Mouse (Mus musculus) intestine, embryonic 14.5 days (tissue): ENCODE results near the gene Olfr1138. TPM values are rescaled to one million over a fixed set of nuclear protein-coding genes. Genes with fewer than 3 reads are reported as not detected.

Experiments
- ATAC-seq: fragments of 200-750 bp; cut with Nextera tagmentation; replicated peaks from 2 replicates; pipeline ENCODE4 v1.8.0; 2017; ENCODE audit warnings: low read depth, moderate number of reproducible peaks, moderate TSS enrichment, moderate library complexity; ENCODE audit not compliant: low FRiP score, low TSS enrichment
- DNase-seq: peaks from one replicate; pipeline ENCODE4 v3.0.0-alpha.2; 2018; ENCODE audit warnings: low spot score
- H3K27ac ChIP-seq: fragments of 300-500 bp; sonication (generic); 2 replicates; pipeline ENCODE4 v1.5.1; 2014; ENCODE audit warnings: low read depth, mild to moderate bottlenecking, control low read depth
- H3K27me3 ChIP-seq: fragments of 300-500 bp; sonication (generic); replicated peaks from 2 replicates; pipeline ENCODE4 v1.6.1; 2014; ENCODE audit warnings: low read length, control low read depth; ENCODE audit not compliant: control insufficient read depth, insufficient read depth
- H3K36me3 ChIP-seq: fragments of 300-500 bp; sonication (generic); 2 replicates; pipeline ENCODE4 v1.6.1; 2014; ENCODE audit warnings: low read length, control low read depth; ENCODE audit not compliant: control insufficient read depth, insufficient read depth
- H3K4me1 ChIP-seq: fragments of 300-500 bp; sonication (generic); replicated peaks from 2 replicates; pipeline ENCODE4 v1.6.1; 2014; ENCODE audit warnings: low read length, control low read depth, mixed read lengths; ENCODE audit not compliant: control insufficient read depth, insufficient read depth
- H3K4me2 ChIP-seq: fragments of 300-500 bp; sonication (generic); 2 replicates; pipeline ENCODE4 v1.6.1; 2014; ENCODE audit warnings: low read length
- H3K4me3 ChIP-seq: fragments of 300-500 bp; sonication (generic); 2 replicates; pipeline ENCODE4 v1.5.1; 2014; ENCODE audit warnings: low read depth, low read length, control low read depth, mixed read lengths
- H3K9ac ChIP-seq: fragments of 300-500 bp; sonication (generic); 2 replicates; pipeline ENCODE4 v1.6.1; 2014; ENCODE audit warnings: mild to moderate bottlenecking, low read length
- H3K9me3 ChIP-seq: fragments of 300-500 bp; sonication (generic); 2 replicates; pipeline ENCODE4 v1.6.1; 2016; ENCODE audit warnings: low read length, control low read depth; ENCODE audit not compliant: control insufficient read depth
- WGBS: fragments of 180-500 bp; shearing (Covaris S2); extraction: QIAGEN DNeasy Blood & Tissue Kit; methylation state at CpG from one replicate; pipeline ENCODE4 v1.1.7; 2014; 5-methylcytosine and 5-hydroxymethylcytosine counted together
- polyA plus RNA-seq: library from polyadenylated mRNA; unstranded; fragments of >200 nt; fragmentation: Nextera tagmentation; extraction: Ambion mirVana; gene quantifications from 2 replicates; pipeline ENCODE4 v1.2.1, GENCODE M21; 2014

The Olfr1138 gene
- not detected in 2 replicates for polyA plus RNA-seq

GRCm38 (mm10) chr2:87739878-87740277 is at the start of gene Olfr1138:
TSS of gene Olfr1138 (minus strand) at chr2:87739978.
- 87% methylated on average over 1 of the region's 1 CpGs for WGBS
- H3K9me3 ChIP-seq = no peaks in the 10 kb centered on the region
- ATAC-seq (no peak), DNase-seq (no peak)
- H3K4me3 ChIP-seq = no peak within 1 kb of the TSS
- no peaks in the 10 kb centered on the region for H3K27me3 ChIP-seq
- H3K9ac ChIP-seq = no peak within 1 kb of the TSS
- no peaks in the 10 kb centered on the region for H3K4me1 ChIP-seq
- H3K4me2 ChIP-seq = no peak within 1 kb of the TSS
- no peak within 1 kb of the TSS for H3K27ac ChIP-seq
- H3K36me3 ChIP-seq = no peaks in the 10 kb centered on the region

GRCm38 (mm10) chr2:87779183-87779582 is 39.4 kb upstream of the Olfr1138 start, which contains the start of gene Olfr152:
TSS of gene Olfr152 (plus strand) at chr2:87779483.
- Histone ChIP-seq H3K9me3 (no peaks in the 10 kb centered on the region), H3K36me3 (no peaks in the 10 kb centered on the region), H3K4me2 (no peak within 1 kb of the TSS), H3K4me3 (no peak within 1 kb of the TSS), H3K27ac (no peak within 1 kb of the TSS), H3K9ac (no peak within 1 kb of the TSS), H3K4me1 (no peaks in the 10 kb centered on the region), H3K27me3 (no peaks in the 10 kb centered on the region)
- WGBS = 80% methylated on average over 4 of the region's 4 CpGs
- ATAC-seq = no peak
- no peak for DNase-seq

GRCm38 (mm10) chr2:87776143-87776542 is 36.4 kb upstream of the Olfr1138 start:
- Histone ChIP-seq H3K4me3 (no peak overlapping the region), H3K27ac (no peak overlapping the region), H3K4me1 (no peaks in the 10 kb centered on the region), H3K9me3 (no peaks in the 10 kb centered on the region), H3K9ac (no peak overlapping the region), H3K36me3 (no peaks in the 10 kb centered on the region), H3K4me2 (no peak overlapping the region), H3K27me3 (no peaks in the 10 kb centered on the region)
- ATAC-seq = no peak
- WGBS = 32% methylated on average over 1 of the region's 1 CpGs
- no peak for DNase-seq

- no peak within 1 kb of the TSS for H3K27ac ChIP-seq
- no peak within 1 kb of the TSS for H3K4me3 ChIP-seq
- no peak within 1 kb of the TSS for H3K9ac ChIP-seq
- H3K36me3 ChIP-seq = no peaks in the 10 kb centered on the region
- WGBS = 92% methylated on average over 1 of the region's 1 CpGs
- ATAC-seq = no peak
- no peak within 1 kb of the TSS for H3K4me2 ChIP-seq
- DNase-seq = no peak
- no peaks in the 10 kb centered on the region for H3K9me3 ChIP-seq
- H3K4me1 ChIP-seq = no peaks in the 10 kb centered on the region
- no peaks in the 10 kb centered on the region for H3K27me3 ChIP-seq
These were observed 14.1 kb upstream of the Olfr1138 start, which contains the start of gene Olfr1141 for GRCm38 (mm10) chr2:87753891-87754290. TSS of gene Olfr1141 (minus strand) at chr2:87753991.

GRCm38 (mm10) chr2:87743452-87743851 is 3.7 kb upstream of the Olfr1138 start, which contains the start of gene Olfr1140:
TSS of gene Olfr1140 (plus strand) at chr2:87743752.
- Histone ChIP-seq H3K4me2 (no peak within 1 kb of the TSS), H3K9me3 (no peaks in the 10 kb centered on the region), H3K4me3 (no peak within 1 kb of the TSS), H3K27me3 (no peaks in the 10 kb centered on the region), H3K9ac (no peak within 1 kb of the TSS), H3K27ac (no peak within 1 kb of the TSS), H3K36me3 (no peaks in the 10 kb centered on the region), H3K4me1 (no peaks in the 10 kb centered on the region)
- ATAC-seq (no peak), DNase-seq (no peak)
- 77% methylated on average over 3 of the region's 3 CpGs for WGBS

- no peak within 1 kb of the TSS for H3K9ac ChIP-seq
- H3K36me3 ChIP-seq = no peaks in the 10 kb centered on the region
- no peak within 1 kb of the TSS for H3K4me3 ChIP-seq
- H3K27ac ChIP-seq = no peak within 1 kb of the TSS
- no peaks in the 10 kb centered on the region for H3K9me3 ChIP-seq
- H3K4me1 ChIP-seq = no peaks in the 10 kb centered on the region
- no peaks in the 10 kb centered on the region for H3K27me3 ChIP-seq
- no peak for ATAC-seq
- no peak for DNase-seq
- no peak within 1 kb of the TSS for H3K4me2 ChIP-seq
These were observed 26.7 kb downstream of the Olfr1138 start, which contains the start of gene Olfr1137 for GRCm38 (mm10) chr2:87713079-87713478. TSS of gene Olfr1137 (minus strand) at chr2:87713179.

- Histone ChIP-seq H3K27me3 (no peaks in the 10 kb centered on the region), H3K4me3 (no peak within 1 kb of the TSS), H3K36me3 (no peaks in the 10 kb centered on the region), H3K9me3 (no peaks in the 10 kb centered on the region), H3K4me1 (no peaks in the 10 kb centered on the region), H3K4me2 (no peak within 1 kb of the TSS), H3K27ac (no peak within 1 kb of the TSS), H3K9ac (no peak within 1 kb of the TSS)
- ATAC-seq (no peak), DNase-seq (no peak)
These were observed 45.9 kb downstream of the Olfr1138 start, which contains the start of gene Olfr1136 for GRCm38 (mm10) chr2:87693847-87694246. TSS of gene Olfr1136 (minus strand) at chr2:87693947.

Other genes starting within 250 kb of the Olfr1138 start
- gene Pramel7, start 242.9 kb downstream of the Olfr1138 start, polyA plus RNA-seq = not detected in 2 replicates
- gene Pramel6, start 233.4 kb downstream of the Olfr1138 start, polyA plus RNA-seq = not detected in 2 replicates
- gene Olfr153, start 208.2 kb downstream of the Olfr1138 start, polyA plus RNA-seq = not detected in 2 replicates
- gene Olfr1128, start 194.4 kb downstream of the Olfr1138 start, polyA plus RNA-seq = not detected in 2 replicates
- not detected in 2 replicates for gene Olfr1129, start 166.1 kb downstream of the Olfr1138 start, polyA plus RNA-seq
- not detected in 2 replicates for gene Olfr1130, start 133.8 kb downstream of the Olfr1138 start, polyA plus RNA-seq
- not detected in 2 replicates for gene Olfr1131, start 112.9 kb downstream of the Olfr1138 start, polyA plus RNA-seq
- gene Olfr1132, start 102.4 kb downstream of the Olfr1138 start, polyA plus RNA-seq = not detected in 2 replicates
- not detected in 2 replicates for gene Olfr1133, start 92.6 kb downstream of the Olfr1138 start, polyA plus RNA-seq
- not detected in 2 replicates for gene Olfr1134, start 81.5 kb downstream of the Olfr1138 start, polyA plus RNA-seq
- gene Olfr1135, start 66.3 kb downstream of the Olfr1138 start, polyA plus RNA-seq = not detected in 2 replicates
- not detected in 2 replicates for gene Olfr1136, start 46.0 kb downstream of the Olfr1138 start, polyA plus RNA-seq
- gene Olfr1137, start 26.8 kb downstream of the Olfr1138 start, polyA plus RNA-seq = not detected in 2 replicates
- not detected in 2 replicates for gene Olfr1140, start 3.8 kb upstream of the Olfr1138 start, polyA plus RNA-seq
- not detected in 2 replicates for gene Olfr1141, start 14.0 kb upstream of the Olfr1138 start, polyA plus RNA-seq
- gene Olfr152, start 39.5 kb upstream of the Olfr1138 start, polyA plus RNA-seq = not detected in 2 replicates
- not detected in 2 replicates for gene Olfr1143, start 60.6 kb upstream of the Olfr1138 start, polyA plus RNA-seq
- not detected in 2 replicates for gene Olfr1145, start 69.8 kb upstream of the Olfr1138 start, polyA plus RNA-seq
- gene Olfr1148, start 90.6 kb upstream of the Olfr1138 start, polyA plus RNA-seq = not detected in 2 replicates
- gene Olfr1150-ps1, start 104.0 kb upstream of the Olfr1138 start, polyA plus RNA-seq = not detected in 2 replicates
- gene Olfr1151, start 115.9 kb upstream of the Olfr1138 start, polyA plus RNA-seq = not detected in 2 replicates
- gene Olfr1152, start 126.5 kb upstream of the Olfr1138 start, polyA plus RNA-seq = not detected in 2 replicates
- not detected in 2 replicates for gene Olfr1153, start 155.0 kb upstream of the Olfr1138 start, polyA plus RNA-seq
- gene Olfr1154, start 165.2 kb upstream of the Olfr1138 start, polyA plus RNA-seq = not detected in 2 replicates
- gene Olfr1155, start 205.2 kb upstream of the Olfr1138 start, polyA plus RNA-seq = not detected in 2 replicates
- gene Olfr1156, start 213.1 kb upstream of the Olfr1138 start, polyA plus RNA-seq = not detected in 2 replicates
- gene Olfr1157, start 228.3 kb upstream of the Olfr1138 start, polyA plus RNA-seq = not detected in 2 replicates
- not detected in 2 replicates for gene Olfr74, start 234.7 kb upstream of the Olfr1138 start, polyA plus RNA-seq